Mouse (Mus musculus): ENCODE measurements around the gene Slc9b1. TPM values are rescaled to one million over a fixed set of nuclear protein-coding genes. Genes with fewer than 3 reads are reported as not detected.

The Slc9b1 gene
- total RNA-seq (2022), result under 1 TPM in 2 of 4 experiments, not detected in 2; 0.50 to 0.72 TPM

DNA sequence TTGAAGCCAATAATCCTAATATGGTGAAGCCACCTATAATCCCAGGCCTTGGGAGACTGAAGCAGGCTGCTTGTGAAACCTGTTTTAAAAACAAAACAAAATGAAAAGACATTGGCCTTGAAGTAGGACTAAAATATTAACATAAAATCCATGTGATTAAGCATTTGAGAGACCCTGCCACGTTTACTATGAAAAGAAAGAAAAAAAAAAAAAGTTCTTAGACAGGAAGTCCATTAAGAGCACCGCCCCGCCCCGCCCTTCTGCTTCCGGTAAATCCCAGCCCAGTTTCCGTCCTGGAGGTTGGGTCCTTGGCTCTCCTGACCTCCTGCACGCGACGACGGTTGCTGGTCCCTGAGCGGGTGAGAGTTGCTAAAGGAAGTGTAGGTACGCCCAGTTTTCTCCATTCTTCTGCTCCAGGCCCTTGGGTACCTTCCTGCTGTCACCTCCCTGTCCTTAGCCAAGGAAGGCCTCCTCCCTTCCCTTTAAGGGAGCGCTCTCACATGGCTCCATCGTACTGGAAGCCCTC lies at the start of gene Slc9b1:
TSS of gene Slc9b1 (plus strand) at position 291 of the 526 bp plus-strand sequence.
- peak; percentile 3 for DNase-seq (ENCODE audit: low spot score)

GRCm38 (mm10) chr3:135298560-135298959 lies 49.3 kb upstream of the Slc9b1 start:
- DNase-seq (ENCODE audit: low spot score), result peak; percentile 14

GRCm38 (mm10) chr3:135300081-135300480 lies 47.7 kb upstream of the Slc9b1 start:
- no peak for DNase-seq (ENCODE audit: low spot score)

DNA sequence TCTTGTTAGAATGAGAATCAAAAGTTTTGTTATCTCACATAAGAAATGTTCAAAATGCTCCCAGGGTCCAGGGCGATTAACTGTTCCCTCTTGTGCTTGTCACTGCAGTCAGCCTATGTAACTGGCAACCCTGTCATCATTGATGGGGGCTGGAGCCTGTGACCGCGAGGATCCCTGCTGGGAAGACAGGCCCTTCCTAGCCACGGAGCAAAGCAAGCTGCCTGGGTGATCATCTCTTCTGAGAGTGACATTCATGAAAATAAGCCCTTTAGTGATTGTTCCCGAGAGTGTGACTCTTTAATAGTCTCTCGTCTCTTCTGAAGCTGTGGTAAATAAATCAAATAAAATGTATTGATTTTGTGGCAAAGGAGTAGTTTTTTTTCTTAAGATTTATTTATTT lies 43.8 kb upstream of the Slc9b1 start:
- DNase-seq (ENCODE audit: low spot score), result no peak

- no peak for DNase-seq (ENCODE audit: low spot score)
Observed at GRCm38 (mm10) chr3:135304566-135304965, 43.3 kb upstream of the Slc9b1 start.

DNA sequence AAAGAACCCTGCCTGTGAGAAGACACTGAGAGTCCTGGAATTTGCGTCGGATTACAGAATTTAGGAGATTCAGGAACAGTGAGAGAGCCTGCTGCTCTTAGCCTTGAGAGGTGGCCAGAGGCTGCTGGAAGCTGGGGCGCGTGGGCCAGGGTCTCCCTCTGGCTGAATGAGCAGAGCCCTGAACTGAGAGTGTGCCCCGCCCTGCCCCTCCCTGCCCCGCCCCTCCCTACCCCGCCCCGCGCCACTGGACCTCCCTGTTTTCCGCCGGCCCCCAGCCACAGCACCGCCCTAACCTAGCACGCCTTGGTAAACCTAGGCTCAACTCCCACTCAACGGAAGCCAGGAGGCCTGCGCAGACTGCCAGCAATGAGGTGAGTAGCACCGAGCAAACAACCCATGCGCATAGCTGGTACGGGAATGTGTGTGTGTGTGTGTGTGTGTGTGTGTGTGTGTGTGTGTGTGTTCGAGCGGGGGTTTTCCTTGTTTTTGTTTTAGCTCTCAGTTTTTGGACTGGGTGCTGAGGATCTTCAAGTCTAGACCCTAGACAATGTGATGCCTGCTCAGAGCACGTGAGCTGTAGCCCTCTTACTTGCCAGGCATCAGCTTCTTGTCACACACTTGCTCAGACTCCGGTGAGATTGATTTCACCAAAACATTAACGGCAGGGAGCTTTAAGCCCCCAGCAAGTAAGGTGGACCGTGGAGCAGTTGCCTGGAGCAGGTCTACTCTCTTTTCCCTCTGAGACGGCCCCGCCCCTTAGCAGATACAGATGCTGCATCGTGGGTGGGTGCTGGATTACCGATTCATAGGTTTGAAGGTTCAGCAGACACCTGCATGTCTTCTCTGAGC lies 40.2 kb upstream of the Slc9b1 start, which contains the start of gene Slc9b2:
TSS of gene Slc9b2 (plus strand) at position 290 of the 849 bp plus-strand sequence.
- no peak for DNase-seq (ENCODE audit: low spot score)

DNA sequence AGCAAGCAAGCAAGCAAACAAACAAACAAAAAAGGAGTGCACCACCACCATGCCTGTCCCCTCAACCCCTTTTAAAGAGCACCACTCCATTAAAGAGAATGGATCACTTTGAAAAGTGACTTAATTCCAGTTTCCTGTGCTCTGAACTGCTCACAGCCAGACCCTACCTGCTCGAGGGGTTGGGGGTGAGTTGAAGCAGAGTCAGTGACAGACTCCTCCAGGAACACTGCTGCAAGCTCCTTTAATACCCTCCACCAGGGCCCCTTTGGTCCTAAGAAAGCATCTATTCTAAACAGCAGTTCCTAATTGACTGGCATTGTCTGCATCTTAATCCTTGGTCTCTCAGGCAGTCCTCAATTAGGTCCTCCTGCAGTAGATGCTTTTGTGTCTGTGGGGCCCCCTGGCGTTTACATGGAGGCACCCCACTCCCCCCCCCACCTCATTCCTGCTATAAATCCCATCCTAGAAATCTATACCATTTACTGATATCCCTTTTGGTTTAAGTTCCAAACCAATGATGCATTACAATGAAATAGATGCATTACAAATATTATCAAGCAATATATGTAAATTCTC lies 34.8 kb upstream of the Slc9b1 start:
- no peak for DNase-seq (ENCODE audit: low spot score)

- DNase-seq (ENCODE audit: low spot score), result no peak
Observed at GRCm38 (mm10) chr3:135313727-135314126, 34.1 kb upstream of the Slc9b1 start.

GRCm38 (mm10) chr3:135314811-135315210 lies 33.0 kb upstream of the Slc9b1 start:
- DNase-seq (ENCODE audit: low spot score), result no peak

- DNase-seq (ENCODE audit: low spot score), result no peak
Observed at GRCm38 (mm10) chr3:135315720-135316425, 32.0 kb upstream of the Slc9b1 start.

DNA sequence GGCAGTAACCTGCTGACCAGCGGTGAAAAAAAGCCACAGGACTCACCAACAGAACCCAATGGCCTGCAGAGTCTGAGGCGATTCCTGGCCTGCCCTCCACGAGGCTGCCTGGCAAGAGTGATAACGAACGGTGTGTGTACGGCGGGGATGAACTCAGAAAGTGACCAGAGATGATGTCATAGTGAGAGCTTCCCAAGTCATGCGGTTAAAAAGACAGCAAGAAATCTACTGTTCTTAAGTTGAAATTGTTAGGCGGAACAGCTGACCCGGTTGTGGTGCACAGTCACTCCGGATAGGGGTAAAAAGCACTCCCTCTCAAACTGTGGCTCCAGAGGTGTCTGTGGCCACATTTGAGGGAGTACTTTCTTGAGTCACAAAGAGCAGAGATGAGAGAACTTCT lies 29.5 kb upstream of the Slc9b1 start:
- no peak for DNase-seq (ENCODE audit: low spot score)

GRCm38 (mm10) chr3:135324354-135324753 lies 23.5 kb upstream of the Slc9b1 start:
- no peak for DNase-seq (ENCODE audit: low spot score)

DNA sequence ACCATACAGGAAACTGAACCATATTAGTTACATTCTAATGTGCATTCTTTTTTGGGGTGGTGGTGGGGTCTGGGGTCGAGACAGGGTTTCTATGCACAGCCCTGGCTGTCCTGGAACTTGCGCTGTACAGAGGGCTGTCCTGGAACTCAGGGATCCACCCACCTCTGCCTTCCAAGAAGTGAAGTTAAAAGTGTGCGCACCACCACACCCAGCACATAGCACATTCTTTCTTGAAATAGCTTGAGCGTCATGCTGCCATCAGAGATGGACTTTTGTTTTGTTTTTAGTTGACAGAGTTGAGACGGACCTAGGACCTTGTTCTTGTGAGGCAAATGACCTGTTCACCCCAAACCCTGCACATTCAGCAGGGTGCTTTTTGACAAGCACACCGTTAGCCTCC lies 20.7 kb upstream of the Slc9b1 start:
- peak; percentile 3 for DNase-seq (ENCODE audit: low spot score)

DNA sequence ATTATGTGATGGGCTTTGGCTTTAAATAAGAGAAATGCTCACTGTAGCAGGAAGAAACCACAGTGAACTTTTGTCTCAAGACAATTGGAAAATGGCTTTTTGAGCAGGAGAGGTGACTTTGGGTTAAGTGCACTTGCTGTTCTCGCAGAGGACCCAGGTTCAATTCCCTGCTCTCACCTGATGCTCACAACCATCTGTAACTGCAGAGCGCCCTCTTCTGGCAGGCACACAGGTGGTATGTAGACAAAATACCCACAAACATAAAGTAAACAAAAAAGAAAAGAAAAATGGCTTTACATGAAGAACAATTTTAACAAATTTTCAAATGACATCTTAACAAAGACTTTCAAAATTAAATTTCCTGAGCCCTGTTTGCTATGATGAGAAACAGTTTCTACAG lies 20.2 kb upstream of the Slc9b1 start:
- no peak for DNase-seq (ENCODE audit: low spot score)

- DNase-seq (ENCODE audit: low spot score), result peak; percentile 8
Observed at GRCm38 (mm10) chr3:135328560-135328959, 19.3 kb upstream of the Slc9b1 start.

- DNase-seq (ENCODE audit: low spot score), result no peak
Observed at GRCm38 (mm10) chr3:135332691-135333090, 15.1 kb upstream of the Slc9b1 start.

- no peak for DNase-seq (ENCODE audit: low spot score)
Observed at GRCm38 (mm10) chr3:135333763-135334162, 14.1 kb upstream of the Slc9b1 start.

- no peak for DNase-seq (ENCODE audit: low spot score)
Observed at GRCm38 (mm10) chr3:135349022-135349421, 1.2 kb downstream of the Slc9b1 start.

GRCm38 (mm10) chr3:135351857-135352256 lies 4.0 kb downstream of the Slc9b1 start:
- DNase-seq (ENCODE audit: low spot score), result no peak

GRCm38 (mm10) chr3:135357394-135357793 lies 9.6 kb downstream of the Slc9b1 start:
- DNase-seq (ENCODE audit: low spot score), result no peak

- DNase-seq (ENCODE audit: low spot score), result no peak
Observed at GRCm38 (mm10) chr3:135375836-135376235, 28.0 kb downstream of the Slc9b1 start.

DNA sequence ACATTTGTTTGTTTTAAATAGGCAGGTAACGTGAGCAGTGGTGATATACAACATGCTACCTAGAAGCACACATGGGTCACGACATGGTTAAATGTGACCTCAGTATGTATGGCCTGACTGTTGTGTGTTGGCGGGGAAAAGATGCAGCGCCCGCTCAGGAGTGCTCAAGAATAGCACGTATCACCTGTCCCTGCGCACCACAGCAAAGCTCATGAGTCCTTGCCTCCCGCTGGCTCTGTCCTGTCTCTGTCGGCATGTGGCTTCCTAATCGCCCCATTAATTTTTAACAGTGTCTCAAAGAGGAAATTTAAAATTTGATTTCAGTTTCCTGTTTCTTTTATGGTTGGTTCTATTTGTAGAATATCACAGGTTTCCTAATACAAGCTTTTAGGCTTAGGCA lies 29.6 kb downstream of the Slc9b1 start:
- DNase-seq (ENCODE audit: low spot score), result no peak
